Mouse (Mus musculus) megakaryocyte-erythroid progenitor cell, adult 5-6 weeks (primary cell): ENCODE results near the gene Zfp579. TPM values are rescaled to one million over a fixed set of nuclear protein-coding genes. Genes with fewer than 3 reads are reported as not detected.

Experiments used
- total RNA-seq, 2 experiments: library from RNA; stranded (forward) in 1 of 2; stranded (reverse) in 1 of 2; fragments of 200-1000, 215-1000 nt in 1 of 2; fragments of >200 nt in 1 of 2; fragmentation: Nextera tagmentation in 1 of 2; gene quantifications; 2 replicates each; pipeline ENCODE4 v1.2.3; 2014 to 2017

Zfp579 gene
- total RNA-seq, 2 experiments from 2014 or later, result 2.2 to 32.5 TPM

Other genes with a start within 250 kb of the Zfp579 start
Only the 30 nearest of the 31 such genes appear.
- not detected in 2 replicates for gene Fam71e2, start 224.9 kb downstream of the Zfp579 start, total RNA-seq (2014; fragmentation: Nextera tagmentation)
- gene Fam71e2, start 224.9 kb downstream of the Zfp579 start, total RNA-seq (2017), result not detected in 2 replicates
- gene Il11, start 213.3 kb downstream of the Zfp579 start, total RNA-seq (2014; fragmentation: Nextera tagmentation), result not detected in 2 replicates
- 0.15 TPM in 1 of 2 replicates, not detected in the other for gene Il11, start 213.3 kb downstream of the Zfp579 start, total RNA-seq (2017)
- gene Tmem190, start 213.2 kb downstream of the Zfp579 start, total RNA-seq (2014; fragmentation: Nextera tagmentation), result not detected in 2 replicates
- not detected in 2 replicates for gene Tmem190, start 213.2 kb downstream of the Zfp579 start, total RNA-seq (2017)
- 15.1 and 17.8 TPM in 2 replicates for gene Tmem238, start 206.5 kb downstream of the Zfp579 start, total RNA-seq (2014; fragmentation: Nextera tagmentation)
- 21.3 and 26.1 TPM in 2 replicates for gene Tmem238, start 206.5 kb downstream of the Zfp579 start, total RNA-seq (2017)
- 3,204 and 3,219 TPM in 2 replicates for gene Rpl28, start 203.3 kb downstream of the Zfp579 start, total RNA-seq (2014; fragmentation: Nextera tagmentation)
- 676 and 1,069 TPM in 2 replicates for gene Rpl28, start 203.3 kb downstream of the Zfp579 start, total RNA-seq (2017)
- gene Ube2s, start 183.6 kb downstream of the Zfp579 start, total RNA-seq (2014; fragmentation: Nextera tagmentation), result 291 and 381 TPM in 2 replicates
- gene Ube2s, start 183.6 kb downstream of the Zfp579 start, total RNA-seq (2017), result 146 and 204 TPM in 2 replicates
- gene Shisa7, start 151.5 kb downstream of the Zfp579 start, total RNA-seq (2014; fragmentation: Nextera tagmentation), result 0.31 TPM in 1 of 2 replicates, not detected in the other
- not detected in 2 replicates for gene Shisa7, start 151.5 kb downstream of the Zfp579 start, total RNA-seq (2017)
- gene Isoc2b, start 125.9 kb downstream of the Zfp579 start, total RNA-seq (2014; fragmentation: Nextera tagmentation), result 1.8 and 12.5 TPM in 2 replicates
- gene Isoc2b, start 125.9 kb downstream of the Zfp579 start, total RNA-seq (2017), result 13.3 and 86.2 TPM in 2 replicates
- 7.9 and 9.6 TPM in 2 replicates for gene Isoc2a, start 119.0 kb downstream of the Zfp579 start, total RNA-seq (2014; fragmentation: Nextera tagmentation)
- gene Isoc2a, start 119.0 kb downstream of the Zfp579 start, total RNA-seq (2017), result 7.4 and 13.2 TPM in 2 replicates
- gene Gm36210, start 89.6 kb downstream of the Zfp579 start, total RNA-seq (2014; fragmentation: Nextera tagmentation), result not detected in 2 replicates
- not detected in 2 replicates for gene Gm36210, start 89.6 kb downstream of the Zfp579 start, total RNA-seq (2017)
- gene Zfp628, start 80.9 kb downstream of the Zfp579 start, total RNA-seq (2014; fragmentation: Nextera tagmentation), result 8.2 and 11.6 TPM in 2 replicates
- 1.1 and 1.2 TPM in 2 replicates for gene Zfp628, start 80.9 kb downstream of the Zfp579 start, total RNA-seq (2017)
- 6.6 TPM in 1 of 2 replicates, not detected in the other for gene Nat14, start 74.1 kb downstream of the Zfp579 start, total RNA-seq (2014; fragmentation: Nextera tagmentation)
- 0.23 and 1.9 TPM in 2 replicates for gene Nat14, start 74.1 kb downstream of the Zfp579 start, total RNA-seq (2017)
- gene Ssc5d, start 70.4 kb downstream of the Zfp579 start, total RNA-seq (2014; fragmentation: Nextera tagmentation), result not detected in 2 replicates
- gene Ssc5d, start 70.4 kb downstream of the Zfp579 start, total RNA-seq (2017), result not detected in 2 replicates
- gene Sbk2, start 31.8 kb downstream of the Zfp579 start, total RNA-seq (2014; fragmentation: Nextera tagmentation), result 0.69 TPM in 1 of 2 replicates, not detected in the other
- not detected in 2 replicates for gene Sbk2, start 31.8 kb downstream of the Zfp579 start, total RNA-seq (2017)
- gene Sbk3, start 25.0 kb downstream of the Zfp579 start, total RNA-seq (2014; fragmentation: Nextera tagmentation), result not detected in 2 replicates
- not detected in 2 replicates for gene Sbk3, start 25.0 kb downstream of the Zfp579 start, total RNA-seq (2017)
- gene Zfp524, start 18.3 kb upstream of the Zfp579 start, total RNA-seq (2014; fragmentation: Nextera tagmentation), result 16.6 and 19.9 TPM in 2 replicates
- 3.0 and 9.3 TPM in 2 replicates for gene Zfp524, start 18.3 kb upstream of the Zfp579 start, total RNA-seq (2017)
- gene Fiz1, start 18.5 kb upstream of the Zfp579 start, total RNA-seq (2014; fragmentation: Nextera tagmentation), result 34.8 and 35.7 TPM in 2 replicates
- gene Fiz1, start 18.5 kb upstream of the Zfp579 start, total RNA-seq (2017), result 19.8 and 32.7 TPM in 2 replicates
- gene Gm44973, start 19.3 kb upstream of the Zfp579 start, total RNA-seq (2014; fragmentation: Nextera tagmentation), result 2.6 TPM in 1 of 2 replicates, not detected in the other
- not detected in 2 replicates for gene Gm44973, start 19.3 kb upstream of the Zfp579 start, total RNA-seq (2017)
- gene Zfp865, start 24.2 kb upstream of the Zfp579 start, total RNA-seq (2014; fragmentation: Nextera tagmentation), result 22.7 and 24.4 TPM in 2 replicates
- 7.8 and 9.8 TPM in 2 replicates for gene Zfp865, start 24.2 kb upstream of the Zfp579 start, total RNA-seq (2017)
- gene Ccdc106, start 24.4 kb upstream of the Zfp579 start, total RNA-seq (2014; fragmentation: Nextera tagmentation), result not detected in 2 replicates
- 0.42 and 0.56 TPM in 2 replicates for gene Ccdc106, start 24.4 kb upstream of the Zfp579 start, total RNA-seq (2017)
- gene 4632433K11Rik, start 38.0 kb upstream of the Zfp579 start, total RNA-seq (2014; fragmentation: Nextera tagmentation), result 1.3 and 2.0 TPM in 2 replicates
- gene 4632433K11Rik, start 38.0 kb upstream of the Zfp579 start, total RNA-seq (2017), result 0.23 TPM in 1 of 2 replicates, not detected in the other
- gene Zfp784, start 42.3 kb upstream of the Zfp579 start, total RNA-seq (2014; fragmentation: Nextera tagmentation), result 1.0 and 1.9 TPM in 2 replicates
- gene Zfp784, start 42.3 kb upstream of the Zfp579 start, total RNA-seq (2017), result 0.09 and 2.9 TPM in 2 replicates
- 1.3 and 2.1 TPM in 2 replicates for gene Zfp580, start 55.4 kb upstream of the Zfp579 start, total RNA-seq (2014; fragmentation: Nextera tagmentation)
- not detected in 2 replicates for gene Zfp580, start 55.4 kb upstream of the Zfp579 start, total RNA-seq (2017)
- gene U2af2, start 66.0 kb upstream of the Zfp579 start, total RNA-seq (2014; fragmentation: Nextera tagmentation), result 259 and 276 TPM in 2 replicates
- gene U2af2, start 66.0 kb upstream of the Zfp579 start, total RNA-seq (2017), result 284 and 302 TPM in 2 replicates
- gene Epn1, start 84.1 kb upstream of the Zfp579 start, total RNA-seq (2014; fragmentation: Nextera tagmentation), result 134 and 193 TPM in 2 replicates
- gene Epn1, start 84.1 kb upstream of the Zfp579 start, total RNA-seq (2017), result 51.1 and 62.6 TPM in 2 replicates
- gene Rfpl4, start 120.8 kb upstream of the Zfp579 start, total RNA-seq (2014; fragmentation: Nextera tagmentation), result not detected in 2 replicates
- not detected in 2 replicates for gene Rfpl4, start 120.8 kb upstream of the Zfp579 start, total RNA-seq (2017)
- gene Rasl2-9, start 129.8 kb upstream of the Zfp579 start, total RNA-seq (2014; fragmentation: Nextera tagmentation), result not detected in 2 replicates
- not detected in 2 replicates for gene Rasl2-9, start 129.8 kb upstream of the Zfp579 start, total RNA-seq (2017)
- gene Vmn1r55, start 153.5 kb upstream of the Zfp579 start, total RNA-seq (2014; fragmentation: Nextera tagmentation), result not detected in 2 replicates
- gene Vmn1r55, start 153.5 kb upstream of the Zfp579 start, total RNA-seq (2017), result not detected in 2 replicates
- gene Vmn1r56, start 200.6 kb upstream of the Zfp579 start, total RNA-seq (2014; fragmentation: Nextera tagmentation), result not detected in 2 replicates
- gene Vmn1r56, start 200.6 kb upstream of the Zfp579 start, total RNA-seq (2017), result not detected in 2 replicates
- gene Vmn1r57, start 222.3 kb upstream of the Zfp579 start, total RNA-seq (2014; fragmentation: Nextera tagmentation), result not detected in 2 replicates
- not detected in 2 replicates for gene Vmn1r57, start 222.3 kb upstream of the Zfp579 start, total RNA-seq (2017)